Mouse (Mus musculus): Measurements from ENCODE around the gene Alms1.
"Not testable (repeated sequence)": the region's sequence is repeated elsewhere in the genome, so short reads cannot be mapped to it uniquely, and the experiment has no call there.

Alms1 gene

DNA sequence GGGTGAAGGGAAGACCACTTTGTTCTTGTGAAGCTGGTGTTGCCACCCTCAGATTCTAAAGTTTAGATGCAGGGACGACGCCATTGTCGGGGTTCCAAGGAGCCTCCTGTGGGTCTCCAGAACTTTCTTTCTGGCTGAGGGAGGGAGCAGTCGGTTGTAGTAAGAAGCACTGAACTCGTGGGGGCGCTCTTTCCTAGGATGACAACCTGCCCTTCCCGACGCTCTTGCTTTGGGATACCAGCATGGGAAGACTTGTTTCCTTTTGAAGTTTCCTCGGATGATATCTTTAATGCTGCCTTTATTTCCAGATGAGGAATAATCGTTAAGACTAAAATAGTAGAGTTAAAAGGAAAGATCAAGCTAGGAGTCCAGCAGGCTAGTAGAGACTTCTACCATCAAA is 125.8 kb downstream of the Alms1 start, which contains the start of gene Nat8f7:
Gene Nat8f7 (minus strand): TSS at position 101 of the 400 bp plus-strand sequence.
- not testable (repeated sequence) for DNase-seq (ENCODE audit: low spot score in 2 of 2)

Data from frontal cortex, postnatal 25 days (tissue).